Mouse (Mus musculus) brain, embryonic 14.5 days (tissue): ENCODE measurements around the gene Ppp1r32.

Experiments
- CTCF ChIP-seq: fragments of 200-500 bp; IDR thresholded peaks from 2 replicates; pipeline ENCODE4 v1.5.1; 2012; ENCODE audit warnings: inconsistent platforms, mild to moderate bottlenecking, moderate library complexity, borderline replicate concordance; ENCODE audit not compliant: insufficient read depth, insufficient read length; ENCODE audit errors: extremely low read depth
- POLR2A ChIP-seq: fragments of 200-500 bp; IDR thresholded peaks from 2 replicates; pipeline ENCODE4 v1.6.1; 2012; ENCODE audit warnings: mild to moderate bottlenecking, inconsistent platforms, borderline replicate concordance; ENCODE audit not compliant: poor library complexity, insufficient read depth, insufficient read length, severe bottlenecking; ENCODE audit errors: extremely low read depth

GRCm38 (mm10) chr19:10433879-10434540, 48.7 kb downstream of the Ppp1r32 start:
- no peak for TF ChIP-seq CTCF
- TF ChIP-seq POLR2A: no peak
